In genomic region chr15:103537822-103538213, GRCm38 (mm10) we compare ENCODE assay signal across 9 mouse cellular contexts. TPM values are rescaled to one million over a fixed set of nuclear protein-coding genes. Genes with fewer than 3 reads are reported as not detected.
A peak's percentile ranks its signal among the peaks of the same experiment; 100 is the strongest.
DNase-seq lines count a peak whose midpoint lies in the region; ATAC-seq lines count a peak whose summit lies in the region.
"Had no signal": no experiment of that assay in that cellular context is flagged by ENCODE, and none has a peak within 500 bp of the region (broad histone marks: within the 10 kb centered on the region; RNA-seq: fewer than 3 reads in every experiment).

TSS of gene Ppp1r1a (minus strand) at chr15:103538003.

- H3K36me3 ChIP-seq in intestine, embryonic 14.5 days (ENCODE audit: control insufficient read depth, insufficient read depth, low read length): no peaks in the 10 kb centered on the region
- no peaks in the 10 kb centered on the region for H3K36me3 ChIP-seq in midbrain, embryonic 13.5 days

- H3K4me3 ChIP-seq in intestine, embryonic 14.5 days (ENCODE audit: low read depth, low read length): peak within 1 kb of the TSS; percentile 57
- peak within 1 kb of the TSS; percentile 80 for H3K4me3 ChIP-seq in midbrain, embryonic 13.5 days (replicated peaks)

- no peaks in the 10 kb centered on the region for H3K9me3 ChIP-seq in intestine, embryonic 14.5 days (ENCODE audit: control insufficient read depth, low read length)
- H3K9me3 ChIP-seq in midbrain, embryonic 13.5 days: no peaks in the 10 kb centered on the region

- H3K27ac ChIP-seq in intestine, embryonic 14.5 days (ENCODE audit: low read depth): no peak within 1 kb of the TSS
- H3K27ac ChIP-seq in midbrain, embryonic 13.5 days: peak within 1 kb of the TSS; percentile 60; the same call in 1 of the 2 replicates

- H3K9ac ChIP-seq in intestine, embryonic 14.5 days (ENCODE audit: low read length): peak within 1 kb of the TSS; percentile 51
- H3K9ac ChIP-seq in midbrain, embryonic 13.5 days (replicated peaks): peak within 1 kb of the TSS; percentile 84

- peak; percentile 76 for ATAC-seq in intestine, embryonic 14.5 days (replicated peaks; ENCODE audit: low FRiP score, low TSS enrichment, low read depth)
- ATAC-seq in midbrain, embryonic 13.5 days: peak; percentile 92
- no peak for ATAC-seq in monocyte, adult 5-6 weeks (replicated peaks; ENCODE audit: insufficient number of reproducible peaks, low FRiP score, low TSS enrichment, poor library complexity, severe bottlenecking)

- 0 out of 2 replicates have a peak, but pooled peaks cover 2% of the 10 kb centered on the region for H3K4me1 ChIP-seq in intestine, embryonic 14.5 days (replicated peaks; ENCODE audit: control insufficient read depth, insufficient read depth, low read length)
- H3K4me1 ChIP-seq in midbrain, embryonic 13.5 days (replicated peaks): peaks cover 37% of the 10 kb centered on the region

- DNase-seq in adrenal gland, postnatal 14 days: peak; percentile 85
- DNase-seq in cerebellum, postnatal 25 days: peak; percentile 84 to 92
- peak; percentile 25 to 54 for DNase-seq in gastrocnemius, adult 8-10 months (ENCODE audit: low spot score in 2 of 2)
- peak; percentile 71 for DNase-seq in intestine, embryonic 14.5 days (ENCODE audit: low spot score)
- DNase-seq in left cerebral cortex, postnatal 36 days (ENCODE audit: low spot score in 2 of 2): peak; percentile 76 to 79
- DNase-seq in testis, postnatal 10 days (ENCODE audit: low spot score): peak; percentile 62

- H3K4me2 ChIP-seq in intestine, embryonic 14.5 days (ENCODE audit: low read length): peak within 1 kb of the TSS; percentile 98
- peak within 1 kb of the TSS; percentile 92 for H3K4me2 ChIP-seq in midbrain, embryonic 13.5 days (replicated peaks)

- H3K27me3 ChIP-seq in intestine, embryonic 14.5 days (replicated peaks; ENCODE audit: control insufficient read depth, insufficient read depth, low read length): peaks cover 21% of the 10 kb centered on the region; the same call in 1 of the 2 replicates
- H3K27me3 ChIP-seq in midbrain, embryonic 13.5 days: 0 out of 2 replicates have a peak, but pooled peaks cover 9% of the 10 kb centered on the region

- WGBS in intestine, embryonic 14.5 days: under 1% methylated on average over 36 of the region's 36 CpGs
- 0% methylated on average over 35 of the region's 36 CpGs for WGBS in midbrain, embryonic 13.5 days

- intact Hi-C loops in left cerebral cortex, postnatal 36 days (cut with DNase I): no loop called here

RNA-seq across cellular contexts. Expression of gene Ppp1r1a, which starts in this region (rescaled TPM):
- 18.7 and 19.3 TPM in 2 replicates for total RNA-seq in adrenal gland, postnatal 14 days (2021)
- 100 to 1,000 TPM in 2 of 4 experiments, 10 to 100 TPM in 2; 77.3 to 125 (median 101) TPM for total RNA-seq in gastrocnemius, adult 8-10 months (2022)
- 11.6 and 12.3 TPM in 2 replicates for polyA plus RNA-seq in intestine, embryonic 14.5 days (2014; fragmentation: Nextera tagmentation; extraction: Ambion mirVana)
- 100 to 1,000 TPM; 148 to 164 TPM for total RNA-seq in left cerebral cortex, postnatal 36 days (2021)
- 84.8 and 86.8 TPM in 2 replicates for polyA plus RNA-seq in midbrain, embryonic 13.5 days (2015; fragmentation: Nextera tagmentation; extraction: Ambion mirVana)
- total RNA-seq in monocyte, adult 5-6 weeks (2017): not detected in 3 replicates
- total RNA-seq: common myeloid progenitor, adult 5-6 weeks had no signal

Comparison
In these comparisons a context has a peak if more than half of its experiments do, and no peak if none do; other contexts are left out.
1. RNA of gene Ppp1r1a (total RNA-seq): 148 to 164 TPM in left cerebral cortex, postnatal 36 days, 77.3 to 125 TPM in gastrocnemius, adult 8-10 months and 18.7 to 19.3 TPM in adrenal gland, postnatal 14 days; not detected in monocyte, adult 5-6 weeks; every median in the first group is over 10 times any median in the second.
2. Peak in every context shown above with its lines, with median percentiles within 50 percentile points of each other: DNase-seq.